Mouse (Mus musculus) CH12.LX (cell line): ENCODE data around the gene Tnnt1.

Source experiments
- CHD1 ChIP-seq: IDR thresholded peaks from 2 replicates; pipeline ENCODE4 v1.6.1; 2012; ENCODE audit warnings: low read depth, low read length, improper control_type of control experiment, inconsistent platforms
- CHD2 ChIP-seq: IDR thresholded peaks from 2 replicates; pipeline ENCODE4 v1.6.1; 2011; ENCODE audit warnings: low read length, improper control_type of control experiment
- CTCF ChIP-seq, 2 experiments: IDR thresholded peaks in 1 of 2; conservative IDR thresholded peaks in 1 of 2; 2 replicates each; pipeline ENCODE4 v1.5.1; 2011 to 2012; ENCODE audit warnings: low read depth in 2 of 2, low read length in 2 of 2, improper control_type of control experiment in 1 of 2, inconsistent platforms in 1 of 2, mild to moderate bottlenecking in 1 of 2, moderate library complexity in 1 of 2
- ELF1 ChIP-seq: IDR thresholded peaks from 2 replicates; pipeline ENCODE4 v1.6.1; 2014; ENCODE audit warnings: low read depth, mild to moderate bottlenecking, inconsistent platforms, low read length, improper control_type of control experiment
- EP300 ChIP-seq: IDR thresholded peaks from 2 replicates; pipeline ENCODE4 v1.6.1; 2011; ENCODE audit warnings: low read length, improper control_type of control experiment
- GABPA ChIP-seq: IDR thresholded peaks from 2 replicates; pipeline ENCODE4 v1.6.1; 2012; ENCODE audit warnings: low read depth, low read length, improper control_type of control experiment, inconsistent platforms; ENCODE audit not compliant: insufficient replicate concordance
- HCFC1 ChIP-seq: IDR thresholded peaks from 2 replicates; pipeline ENCODE4 v1.6.1; 2012; ENCODE audit warnings: low read depth, mild to moderate bottlenecking, inconsistent platforms, low read length, improper control_type of control experiment
- JUN ChIP-seq: IDR thresholded peaks from 2 replicates; pipeline ENCODE4 v1.6.1; 2011; ENCODE audit warnings: low read depth, mild to moderate bottlenecking, low read length, improper control_type of control experiment, moderate library complexity; ENCODE audit not compliant: insufficient read depth
- POLR2A ChIP-seq: IDR thresholded peaks from 2 replicates; pipeline ENCODE4 v1.6.1; 2011; ENCODE audit warnings: low read depth, mild to moderate bottlenecking, improper control_type of control experiment, low read length
- POLR2AphosphoS2 ChIP-seq: IDR thresholded peaks from 2 replicates; pipeline ENCODE4 v1.6.1; 2011; ENCODE audit warnings: low read depth, low read length, improper control_type of control experiment
- RCOR1 ChIP-seq: conservative IDR thresholded peaks from 2 replicates; pipeline ENCODE4 v1.6.1; 2012; ENCODE audit warnings: low read depth, mild to moderate bottlenecking, inconsistent platforms, low read length, improper control_type of control experiment
- TCF12 ChIP-seq: IDR thresholded peaks from 2 replicates; pipeline ENCODE4 v1.6.1; 2014; ENCODE audit warnings: low read depth, mild to moderate bottlenecking, inconsistent platforms, low read length, improper control_type of control experiment
- ZC3H11A ChIP-seq: IDR thresholded peaks from 2 replicates; pipeline ENCODE4 v1.6.1; 2012; ENCODE audit warnings: low read depth, mild to moderate bottlenecking, inconsistent platforms, low read length, improper control_type of control experiment
- ZMIZ1 ChIP-seq: IDR thresholded peaks from 2 replicates; pipeline ENCODE4 v1.6.1; 2012; ENCODE audit warnings: low read depth, mild to moderate bottlenecking, inconsistent platforms, low read length, improper control_type of control experiment

- TF ChIP-seq CTCF (conservative IDR thresholded peaks at IDR 0.05 in 1 of 2, IDR thresholded peaks at IDR 0.05 in 1 of 2; ENCODE audit: low read depth in 2 of 2, low read length in 2 of 2) (no peak), JUN (no peak), CHD1 (no peak), CHD2 (no peak), ZMIZ1 (no peak), POLR2AphosphoS2 (no peak), GABPA (no peak), RCOR1 (no peak), HCFC1 (no peak), EP300 (no peak), POLR2A (no peak), ELF1 (no peak), ZC3H11A (no peak), TCF12 (no peak)
These were observed 9.0 kb downstream of the Tnnt1 start for GRCm38 (mm10) chr7:4507220-4507619.
